Mouse (Mus musculus): Measurements from ENCODE around the gene Sh3d19. TPM values are rescaled to one million over a fixed set of nuclear protein-coding genes. Genes with fewer than 3 reads are reported as not detected.

Gene Sh3d19
- polyA plus RNA-seq (2012; ENCODE audit: insufficient read depth, insufficient read length, missing spikeins): 8.2 and 12.5 TPM in 2 replicates

DNA sequence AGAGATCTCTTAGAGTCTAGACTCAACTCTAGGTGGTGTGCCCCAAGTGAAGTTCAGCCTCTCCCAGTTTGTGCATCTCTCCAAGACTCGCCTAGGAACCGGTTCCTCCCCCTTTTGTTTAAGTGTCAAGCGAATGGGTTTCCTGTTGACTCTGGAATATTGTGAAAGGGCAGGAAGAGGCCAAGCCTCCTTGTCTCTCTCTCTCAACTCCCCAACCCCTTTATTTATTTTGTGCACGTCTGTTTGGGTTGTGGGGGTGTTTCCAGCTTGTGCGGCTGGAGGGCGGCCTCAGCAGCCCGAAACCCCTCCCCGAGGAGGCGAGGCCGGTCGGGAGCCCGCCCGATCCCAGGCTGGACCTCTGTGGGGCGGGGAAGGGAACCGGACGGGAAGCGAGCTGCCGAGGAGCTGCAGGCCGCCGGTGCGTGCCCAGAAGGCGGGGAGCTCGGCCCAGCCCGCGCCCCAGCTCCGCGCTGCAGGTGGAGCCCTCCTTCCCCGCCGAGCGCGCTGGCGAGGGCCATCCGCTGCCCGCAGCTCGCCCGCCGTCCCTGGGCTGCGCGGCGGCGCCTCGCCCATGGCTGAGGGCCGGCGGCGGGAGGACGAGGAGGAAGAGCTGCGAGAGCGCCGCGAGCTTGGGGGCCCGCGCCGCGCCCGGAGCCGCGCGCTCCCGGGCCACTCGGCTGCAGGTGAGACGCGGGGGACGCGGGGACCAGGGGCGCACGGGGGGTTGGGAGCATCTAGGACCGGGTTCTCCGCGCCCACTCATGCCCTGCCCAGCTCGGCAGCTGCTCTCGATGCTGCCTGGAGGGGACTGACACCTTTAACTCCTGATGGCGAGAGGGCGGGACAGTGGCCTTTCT, at the start of gene Sh3d19:
Gene Sh3d19 (plus strand): TSS at position 368 of the 857 bp plus-strand sequence.
- Histone ChIP-seq H3K4me3 (ENCODE audit: insufficient read depth, low read depth, low read length) (peak within 1 kb of the TSS; percentile 81), H3K27ac (replicated peaks; ENCODE audit: low read depth, low read length) (no peak within 1 kb of the TSS), H3K4me1 (ENCODE audit: control insufficient read depth, insufficient read depth, insufficient read length, low read length) (no peaks in the 10 kb centered on the region)

DNA sequence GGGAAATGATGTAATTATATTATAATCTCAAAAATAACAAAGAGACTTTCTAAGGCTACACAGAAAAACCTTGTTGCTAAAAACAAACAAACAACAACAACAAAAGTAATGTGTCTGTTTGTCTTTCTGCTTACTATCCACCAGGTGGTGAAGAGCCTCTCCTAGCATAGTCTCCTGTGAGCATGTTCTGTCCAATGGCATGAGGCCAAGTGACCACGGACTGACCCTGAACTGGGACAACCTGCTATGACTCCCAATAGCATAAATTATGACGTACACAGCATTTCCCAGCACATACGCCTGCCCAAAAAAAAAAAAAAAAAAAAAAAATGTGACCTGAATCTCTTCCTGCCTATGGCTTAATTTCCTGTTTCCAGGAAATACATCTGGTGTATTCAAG, 48.6 kb upstream of the Sh3d19 start:
- Histone ChIP-seq H3K27ac (replicated peaks; ENCODE audit: low read depth, low read length) (no peak overlapping the region), H3K4me3 (ENCODE audit: insufficient read depth, low read depth, low read length) (no peak overlapping the region), H3K4me1 (ENCODE audit: control insufficient read depth, insufficient read depth, insufficient read length, low read length) (no peaks in the 10 kb centered on the region)

DNA sequence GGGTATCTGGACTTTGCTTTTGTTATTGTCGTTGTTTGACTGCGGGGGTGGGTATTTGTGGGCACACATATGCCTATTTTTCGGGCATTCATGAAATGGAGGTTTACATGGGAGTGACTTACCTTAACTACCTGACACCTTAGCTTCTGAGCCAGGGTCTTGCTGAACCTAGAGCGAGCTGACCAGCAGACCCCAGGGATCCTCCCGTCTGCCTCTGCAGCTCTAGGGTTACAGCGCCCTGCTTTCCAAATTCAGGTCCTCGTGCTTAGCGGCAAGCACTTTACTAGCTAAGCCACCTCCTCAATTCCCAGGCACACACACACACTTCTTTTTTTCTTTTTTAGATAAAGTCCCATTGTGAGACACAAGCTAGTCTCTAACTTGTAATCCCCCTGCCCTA, 47.6 kb upstream of the Sh3d19 start:
- Histone ChIP-seq H3K4me3 (ENCODE audit: insufficient read depth, low read depth, low read length) (no peak overlapping the region), H3K27ac (replicated peaks; ENCODE audit: low read depth, low read length) (no peak overlapping the region), H3K4me1 (ENCODE audit: control insufficient read depth, insufficient read depth, insufficient read length, low read length) (no peaks in the 10 kb centered on the region)

DNA sequence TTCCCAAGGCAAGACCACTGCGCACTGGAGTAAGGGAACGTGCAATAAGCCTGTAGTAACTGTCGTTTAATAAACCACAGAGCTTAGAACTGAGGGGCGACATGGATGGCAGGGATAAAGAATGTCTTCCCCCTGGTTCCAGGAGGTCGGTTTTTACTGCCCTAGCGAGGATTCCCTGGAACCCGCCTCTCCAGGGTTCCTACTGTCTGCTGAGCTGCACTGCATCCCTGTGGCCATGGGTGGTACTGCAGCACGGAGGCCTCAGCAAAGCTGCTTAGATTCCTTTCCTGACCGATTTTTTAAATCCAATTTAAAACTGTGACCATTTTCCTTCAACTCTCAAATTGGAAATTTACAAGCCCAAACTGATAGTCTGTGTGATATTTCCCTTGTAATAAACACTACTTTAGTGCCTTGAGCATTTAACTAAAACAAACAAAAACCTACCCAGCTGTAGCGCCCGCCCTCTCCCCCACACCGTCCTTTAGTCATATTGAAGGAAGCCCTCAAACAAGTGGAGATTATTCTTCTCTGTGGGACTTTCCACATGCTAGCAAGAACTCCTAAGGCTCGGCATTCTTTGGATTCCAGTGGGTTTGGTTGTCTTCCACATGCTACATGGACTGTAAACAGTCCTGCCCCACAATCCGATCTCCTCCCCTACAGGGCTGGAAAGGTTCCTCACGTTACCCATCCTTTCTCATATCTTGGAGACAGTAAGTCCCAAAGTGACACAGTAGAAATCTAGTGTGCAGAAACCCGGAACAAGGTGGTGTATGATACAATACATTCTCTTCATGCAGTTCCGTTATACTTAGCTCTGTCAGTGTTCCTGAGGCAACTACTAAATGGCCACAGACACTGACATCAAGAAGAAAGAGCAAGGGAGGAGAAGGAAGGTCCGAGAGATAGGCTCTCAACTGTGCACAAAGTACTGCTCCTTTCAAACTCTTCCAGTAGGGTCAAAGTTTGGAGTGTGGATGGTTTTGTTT, 46.7 kb upstream of the Sh3d19 start:
- Histone ChIP-seq H3K4me3 (ENCODE audit: insufficient read depth, low read depth, low read length) (no peak overlapping the region), H3K27ac (replicated peaks; ENCODE audit: low read depth, low read length) (no peak overlapping the region), H3K4me1 (ENCODE audit: control insufficient read depth, insufficient read depth, insufficient read length, low read length) (no peaks in the 10 kb centered on the region)

DNA sequence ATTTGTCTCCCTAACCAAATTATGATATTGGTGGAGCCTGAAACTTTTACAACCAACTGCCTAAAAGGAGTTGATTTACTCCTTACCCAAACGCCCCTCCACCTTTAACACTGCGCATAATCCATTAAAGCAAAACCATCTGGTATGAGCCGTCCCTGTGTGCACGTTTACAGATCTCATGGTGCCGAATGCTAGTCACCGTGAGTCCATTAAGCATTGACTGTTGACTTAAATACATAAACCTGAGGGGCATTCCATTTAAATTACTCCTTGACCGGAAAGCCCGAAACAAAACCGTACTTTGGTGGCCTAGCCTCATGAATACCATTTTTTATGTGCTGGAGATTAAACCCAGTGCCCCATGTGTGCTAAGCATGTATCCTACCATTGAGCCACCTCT, 43.6 kb upstream of the Sh3d19 start:
- no peak overlapping the region for H3K27ac ChIP-seq (replicated peaks; ENCODE audit: low read depth, low read length)

DNA sequence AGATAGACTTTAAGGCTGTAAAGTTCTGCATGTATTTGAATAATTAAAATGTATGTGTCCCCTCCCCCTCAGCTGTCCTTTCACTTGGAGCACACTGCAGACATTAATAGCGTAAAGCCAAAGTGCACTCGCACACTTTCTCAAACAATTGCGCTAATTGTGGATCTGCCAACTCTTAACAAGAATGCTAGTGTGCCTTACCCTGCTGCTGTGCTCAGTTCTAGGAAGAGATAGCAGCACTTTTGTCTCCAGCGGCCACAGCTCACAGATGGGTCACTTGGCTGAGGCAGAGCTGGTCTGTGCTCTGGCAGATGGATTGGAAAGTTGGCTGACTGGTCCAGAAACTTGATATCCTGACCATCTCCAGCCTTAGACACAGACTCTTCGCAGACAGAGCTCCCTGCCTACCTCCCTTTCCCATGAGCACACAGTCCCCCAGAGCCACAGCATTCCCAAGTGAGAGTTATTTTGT, 42.7 kb upstream of the Sh3d19 start:
- no peaks in the 10 kb centered on the region for H3K4me1 ChIP-seq (ENCODE audit: control insufficient read depth, insufficient read depth, insufficient read length, low read length)
- no peak overlapping the region for H3K4me3 ChIP-seq (ENCODE audit: insufficient read depth, low read depth, low read length)
- H3K27ac ChIP-seq (replicated peaks; ENCODE audit: low read depth, low read length): no peak overlapping the region

More for the DNA sequence above, 43.6 kb upstream of the Sh3d19 start:
- Histone ChIP-seq H3K4me1 (ENCODE audit: control insufficient read depth, insufficient read depth, insufficient read length, low read length) (no peaks in the 10 kb centered on the region), H3K4me3 (ENCODE audit: insufficient read depth, low read depth, low read length) (no peak overlapping the region)

DNA sequence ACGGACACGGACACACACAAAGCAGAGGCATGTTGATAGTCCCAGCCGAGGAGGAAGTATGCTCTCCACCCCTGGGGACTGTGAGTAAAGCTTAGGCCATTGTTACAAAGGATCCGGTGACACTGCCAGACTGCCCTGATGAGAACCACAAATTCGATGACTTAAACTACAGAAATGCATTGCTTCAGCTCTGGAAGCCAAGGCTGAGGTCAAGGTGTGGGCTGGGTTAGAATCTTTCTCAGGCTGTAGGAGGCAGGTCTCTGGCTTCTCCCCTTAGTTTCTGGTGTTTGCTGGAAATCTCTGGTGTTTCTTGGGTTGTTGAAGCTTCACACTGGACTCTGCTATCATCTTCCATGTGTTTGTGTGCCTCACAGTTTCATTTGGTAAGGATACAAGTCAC, 41.2 kb upstream of the Sh3d19 start:
- H3K4me1 ChIP-seq (ENCODE audit: control insufficient read depth, insufficient read depth, insufficient read length, low read length): no peaks in the 10 kb centered on the region
- H3K4me3 ChIP-seq (ENCODE audit: insufficient read depth, low read depth, low read length): no peak overlapping the region
- no peak overlapping the region for H3K27ac ChIP-seq (replicated peaks; ENCODE audit: low read depth, low read length)

DNA sequence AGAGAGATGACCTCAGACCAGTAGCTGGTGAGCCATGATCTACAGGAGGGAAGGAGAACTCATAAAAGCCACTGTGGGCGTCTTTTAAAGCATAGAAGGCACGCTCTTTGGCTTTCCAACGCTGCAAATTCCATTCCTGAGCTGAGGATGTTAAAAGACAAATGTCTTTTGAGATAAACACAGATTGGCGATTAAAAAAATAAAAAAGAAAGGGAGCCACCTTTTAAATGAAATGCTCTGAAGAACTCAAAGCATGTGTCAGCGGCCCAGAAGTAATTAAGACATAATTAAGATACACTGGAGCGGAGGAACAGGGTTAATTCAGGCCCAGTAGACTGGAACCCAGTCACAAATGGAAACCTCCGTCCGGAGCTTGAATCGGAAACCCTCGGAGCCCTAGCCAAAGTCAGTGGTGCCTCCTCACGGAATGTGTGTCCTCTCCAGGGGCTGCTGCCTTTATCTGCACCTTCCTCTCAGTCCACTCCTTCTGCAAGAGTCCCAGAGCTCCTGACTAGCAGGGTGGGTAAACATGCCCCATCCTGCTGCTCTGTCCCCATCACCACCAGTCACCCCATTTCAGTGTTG, 40.1 kb upstream of the Sh3d19 start:
- Histone ChIP-seq H3K4me1 (ENCODE audit: control insufficient read depth, insufficient read depth, insufficient read length, low read length) (no peaks in the 10 kb centered on the region), H3K4me3 (ENCODE audit: insufficient read depth, low read depth, low read length) (no peak overlapping the region), H3K27ac (replicated peaks; ENCODE audit: low read depth, low read length) (no peak overlapping the region)

DNA sequence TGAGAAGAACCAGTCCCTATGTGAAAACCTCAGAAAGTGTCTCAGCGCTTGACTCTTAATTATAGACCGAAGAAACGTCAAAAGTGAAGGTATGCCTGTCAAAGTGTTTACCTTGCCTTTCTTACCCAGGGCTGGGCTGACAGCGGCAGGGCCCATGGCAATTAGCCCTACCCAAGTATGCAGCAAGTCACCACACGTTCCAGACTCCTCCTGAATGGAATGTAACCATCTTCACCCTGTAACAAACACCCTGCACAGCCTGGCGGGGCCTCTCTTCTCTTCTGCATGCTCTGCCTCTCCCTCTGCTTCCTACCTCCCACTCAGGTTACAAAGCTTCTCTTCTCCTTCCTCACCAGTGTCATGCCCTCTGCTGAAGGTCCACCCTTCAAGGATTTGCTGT, 39.0 kb upstream of the Sh3d19 start:
- no peak overlapping the region for H3K4me3 ChIP-seq (ENCODE audit: insufficient read depth, low read depth, low read length)
- no peaks in the 10 kb centered on the region for H3K4me1 ChIP-seq (ENCODE audit: control insufficient read depth, insufficient read depth, insufficient read length, low read length)
- no peak overlapping the region for H3K27ac ChIP-seq (replicated peaks; ENCODE audit: low read depth, low read length)

DNA sequence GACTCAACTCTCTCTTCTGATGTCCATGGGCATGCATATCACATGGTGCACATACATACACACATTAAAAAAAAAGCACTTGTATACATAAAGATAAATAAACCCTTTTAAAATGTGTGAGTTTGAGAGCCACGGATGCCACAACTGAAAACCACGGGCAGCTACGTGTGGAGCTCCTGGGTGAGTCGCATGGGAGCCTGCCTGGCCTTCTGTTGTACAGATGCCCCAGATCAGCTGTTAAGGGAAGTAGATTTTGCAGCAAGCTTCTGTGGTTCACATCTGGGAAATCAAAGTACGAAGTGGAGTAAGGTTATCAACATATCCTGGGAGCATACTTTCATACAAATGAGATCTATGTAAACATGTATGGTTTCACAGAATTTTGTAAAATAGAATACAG, 37.3 kb upstream of the Sh3d19 start:
- H3K4me3 ChIP-seq (ENCODE audit: insufficient read depth, low read depth, low read length): no peak overlapping the region
- H3K4me1 ChIP-seq (ENCODE audit: control insufficient read depth, insufficient read depth, insufficient read length, low read length): no peaks in the 10 kb centered on the region
- no peak overlapping the region for H3K27ac ChIP-seq (replicated peaks; ENCODE audit: low read depth, low read length)

DNA sequence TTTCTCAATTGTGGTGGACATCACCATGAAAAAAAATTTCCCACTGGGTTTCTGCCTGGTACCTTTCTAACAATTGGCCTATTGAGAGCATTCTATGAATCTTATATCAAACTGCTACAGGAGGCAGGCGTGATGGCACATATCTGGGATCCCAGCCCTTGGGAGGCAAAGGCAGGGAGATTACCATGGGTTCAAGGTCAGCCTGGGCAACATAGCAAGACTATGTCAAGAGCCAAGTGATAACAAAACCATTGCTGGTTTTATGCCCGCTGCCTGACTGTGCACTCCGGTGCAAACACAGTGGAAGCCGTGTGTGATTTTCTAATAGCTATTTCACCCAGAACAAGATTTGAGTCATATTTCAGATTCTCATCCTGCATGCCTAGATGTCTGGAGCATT, 20.0 kb upstream of the Sh3d19 start:
- H3K4me3 ChIP-seq (ENCODE audit: insufficient read depth, low read depth, low read length): no peak overlapping the region
- no peaks in the 10 kb centered on the region for H3K4me1 ChIP-seq (ENCODE audit: control insufficient read depth, insufficient read depth, insufficient read length, low read length)
- no peak overlapping the region for H3K27ac ChIP-seq (replicated peaks; ENCODE audit: low read depth, low read length)

DNA sequence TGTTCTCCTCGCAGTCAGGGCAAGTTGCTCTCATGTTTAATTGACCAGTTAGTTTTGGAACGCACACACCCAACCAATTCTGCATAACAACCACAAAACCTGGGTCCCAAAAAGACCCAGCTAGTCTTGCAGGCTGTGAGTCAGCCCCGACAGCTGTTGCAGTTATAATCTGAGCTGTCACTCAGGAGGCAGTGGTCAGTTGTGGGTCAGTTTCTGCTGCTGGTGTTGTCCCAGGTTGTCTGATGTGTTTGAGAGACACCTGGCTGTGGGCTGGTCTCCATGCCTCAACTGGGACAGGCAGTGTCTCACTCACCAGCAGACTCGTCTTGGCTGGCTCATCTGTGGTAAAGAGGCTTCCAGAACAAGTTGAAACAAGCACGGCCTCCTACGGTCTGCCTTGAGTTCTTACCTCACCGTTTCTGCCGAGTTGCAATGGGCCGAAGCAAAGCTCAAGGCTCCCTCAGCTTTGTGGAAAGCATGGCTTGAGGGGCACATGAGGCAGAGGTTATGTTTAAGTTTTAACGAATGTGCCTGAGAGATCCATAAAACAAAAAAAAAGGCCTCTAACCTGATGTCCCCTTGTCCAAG, 18.1 kb upstream of the Sh3d19 start:
- no peak overlapping the region for H3K27ac ChIP-seq (replicated peaks; ENCODE audit: low read depth, low read length)
- H3K4me1 ChIP-seq (ENCODE audit: control insufficient read depth, insufficient read depth, insufficient read length, low read length): no peaks in the 10 kb centered on the region

DNA sequence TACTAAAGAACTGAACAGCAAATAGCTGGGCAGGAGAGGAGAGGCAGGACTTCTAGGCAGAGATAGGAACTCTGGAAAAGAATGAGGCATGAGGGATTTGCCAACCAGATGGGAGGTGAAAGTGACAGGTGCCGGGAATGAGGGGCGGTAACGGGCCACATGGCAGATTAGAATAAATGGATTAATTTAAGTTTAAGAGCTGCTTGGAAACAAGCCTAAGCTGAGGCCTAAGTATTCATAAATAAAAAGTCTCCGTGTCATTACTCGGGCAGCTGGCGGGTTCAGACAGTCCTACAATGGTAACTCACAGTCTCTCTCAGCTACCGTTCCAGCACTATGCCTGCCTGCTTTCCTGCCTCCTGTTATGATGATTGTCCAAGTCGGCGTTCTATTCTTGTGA, 15.6 kb upstream of the Sh3d19 start:
- H3K4me3 ChIP-seq (ENCODE audit: insufficient read depth, low read depth, low read length): no peak overlapping the region
- H3K27ac ChIP-seq (replicated peaks; ENCODE audit: low read depth, low read length): no peak overlapping the region
- H3K4me1 ChIP-seq (ENCODE audit: control insufficient read depth, insufficient read depth, insufficient read length, low read length): no peaks in the 10 kb centered on the region

More for the DNA sequence above, 18.1 kb upstream of the Sh3d19 start:
- H3K4me3 ChIP-seq (ENCODE audit: insufficient read depth, low read depth, low read length): no peak overlapping the region

DNA sequence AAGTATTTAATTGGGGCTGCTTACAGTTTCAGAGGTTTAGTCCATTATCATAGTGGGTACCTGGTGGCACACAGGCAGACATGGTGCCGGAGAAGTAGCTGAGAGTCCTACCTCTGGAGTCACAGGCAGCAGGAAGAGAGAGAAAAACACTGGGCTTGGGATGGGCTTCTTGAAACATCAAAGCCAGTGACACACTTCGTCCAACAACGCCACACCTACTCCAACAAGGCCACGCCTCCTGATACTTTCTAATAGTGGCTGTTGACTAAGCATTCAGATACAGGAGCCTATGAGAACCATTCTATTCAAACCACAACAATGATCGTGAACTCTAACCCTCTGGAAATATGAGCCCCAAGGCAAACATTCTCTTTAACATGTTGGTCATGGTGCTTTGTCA, 15.2 kb upstream of the Sh3d19 start:
- H3K27ac ChIP-seq (replicated peaks; ENCODE audit: low read depth, low read length): no peak overlapping the region
- H3K4me3 ChIP-seq (ENCODE audit: insufficient read depth, low read depth, low read length): no peak overlapping the region
- no peaks in the 10 kb centered on the region for H3K4me1 ChIP-seq (ENCODE audit: control insufficient read depth, insufficient read depth, insufficient read length, low read length)

DNA sequence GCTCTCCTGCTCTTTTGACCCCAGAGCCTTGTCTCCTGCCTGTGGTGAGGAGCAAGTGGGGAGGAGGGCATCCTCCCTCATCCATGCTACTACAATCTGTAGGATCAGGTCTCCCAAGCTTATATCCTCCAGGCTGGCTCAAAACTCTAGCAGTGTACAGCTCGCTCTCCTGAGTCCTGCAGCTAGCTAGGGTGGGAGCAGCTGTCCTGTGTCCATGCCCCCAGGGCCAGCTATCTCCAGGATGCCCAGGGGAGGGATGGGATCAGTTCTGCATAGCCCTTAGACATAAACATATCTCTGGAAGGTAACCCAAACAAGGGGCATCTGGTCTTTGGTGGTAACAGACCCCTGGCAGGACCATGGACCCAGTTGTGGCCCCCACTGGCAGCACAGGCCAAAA, 11.2 kb upstream of the Sh3d19 start:
- H3K4me3 ChIP-seq (ENCODE audit: insufficient read depth, low read depth, low read length): no peak overlapping the region
- peaks cover 3% of the 10 kb centered on the region; the same call in 1 of the 2 replicates for H3K4me1 ChIP-seq (ENCODE audit: control insufficient read depth, insufficient read depth, insufficient read length, low read length)
- no peak overlapping the region for H3K27ac ChIP-seq (replicated peaks; ENCODE audit: low read depth, low read length)
